Mouse (Mus musculus) CD8-positive naive resting alpha-beta T cell, adult 57 days (primary cell): ENCODE measurements around the gene Olfr1257. TPM values are rescaled to one million over a fixed set of nuclear protein-coding genes. Genes with fewer than 3 reads are reported as not detected.

Experiments
- total RNA-seq: library from RNA; stranded (reverse); gene quantifications from one replicate; pipeline ENCODE4 v1.2.4, GENCODE M21; 2023

The Olfr1257 gene
- total RNA-seq: not detected

GRCm38 (mm10) chr2:89878137-89878536 lies at the start of gene Olfr1257:
Olfr1257 (plus strand) TSS chr2:89878437.

GRCm38 (mm10) chr2:89841455-89841854 lies 36.8 kb upstream of the Olfr1257 start, which contains the start of gene Olfr1256:
Olfr1256 (minus strand) TSS chr2:89841555.

GRCm38 (mm10) chr2:89848105-89848504 lies 30.1 kb upstream of the Olfr1257 start, which contains the start of gene Olfr48:
Olfr48 (minus strand) TSS chr2:89848205.

DNA sequence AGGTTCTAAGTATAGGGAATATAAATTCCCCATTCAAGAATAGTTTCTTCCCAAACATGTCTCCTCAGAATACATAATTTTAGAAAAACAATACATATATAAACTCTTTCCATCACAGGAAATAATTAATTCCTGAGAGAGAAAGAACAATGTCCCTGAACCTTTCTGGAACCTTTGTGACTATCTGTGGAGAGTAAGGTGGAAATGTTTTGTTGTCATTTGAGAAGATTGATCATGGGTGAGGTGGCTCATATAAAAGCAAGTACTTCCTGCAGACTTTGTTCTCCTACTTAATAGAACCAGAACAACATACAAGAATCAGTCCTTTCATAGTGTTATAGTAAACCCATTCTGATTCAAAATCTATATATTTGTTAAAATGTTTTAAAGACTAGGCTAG lies 48.8 kb downstream of the Olfr1257 start, which contains the start of gene Olfr1258:
Gene Olfr1258 (plus strand): TSS at position 301 of the 400 bp plus-strand sequence.

Other genes with a start within 250 kb of the Olfr1257 start
- gene Olfr1249, start 243.5 kb upstream of the Olfr1257 start, total RNA-seq: not detected
- gene Olfr1250, start 217.0 kb upstream of the Olfr1257 start, total RNA-seq: not detected
- gene Olfr1251, start 206.5 kb upstream of the Olfr1257 start, total RNA-seq: not detected
- not detected for gene Olfr1252, start 153.4 kb upstream of the Olfr1257 start, total RNA-seq
- gene Olfr1253, start 121.3 kb upstream of the Olfr1257 start, total RNA-seq: not detected
- gene Olfr1254, start 84.8 kb upstream of the Olfr1257 start, total RNA-seq: not detected
- gene Olfr1255, start 66.4 kb upstream of the Olfr1257 start, total RNA-seq: not detected
- not detected for gene Olfr1256, start 36.9 kb upstream of the Olfr1257 start, total RNA-seq
- not detected for gene Olfr48, start 30.2 kb upstream of the Olfr1257 start, total RNA-seq
- not detected for gene Olfr1258, start 48.9 kb downstream of the Olfr1257 start, total RNA-seq
- gene Olfr1259, start 70.2 kb downstream of the Olfr1257 start, total RNA-seq: not detected
- gene Olfr1260, start 95.9 kb downstream of the Olfr1257 start, total RNA-seq: not detected
- gene Olfr1261, start 112.8 kb downstream of the Olfr1257 start, total RNA-seq: not detected
- gene Olfr1262, start 121.7 kb downstream of the Olfr1257 start, total RNA-seq: not detected
- not detected for gene Olfr1263, start 133.7 kb downstream of the Olfr1257 start, total RNA-seq
- gene Olfr1264, start 147.1 kb downstream of the Olfr1257 start, total RNA-seq: not detected
- not detected for gene Olfr1265, start 156.9 kb downstream of the Olfr1257 start, total RNA-seq
- not detected for gene Olfr140, start 185.2 kb downstream of the Olfr1257 start, total RNA-seq
- not detected for gene Olfr1269, start 243.0 kb downstream of the Olfr1257 start, total RNA-seq